Mouse (Mus musculus): ENCODE data around the gene Ccdc162. TPM values are rescaled to one million over a fixed set of nuclear protein-coding genes. Genes with fewer than 3 reads are reported as not detected.

Ccdc162 gene
- polyA plus RNA-seq, 2 experiments from 2014 or later = 0.33 to 1.1 TPM

DNA sequence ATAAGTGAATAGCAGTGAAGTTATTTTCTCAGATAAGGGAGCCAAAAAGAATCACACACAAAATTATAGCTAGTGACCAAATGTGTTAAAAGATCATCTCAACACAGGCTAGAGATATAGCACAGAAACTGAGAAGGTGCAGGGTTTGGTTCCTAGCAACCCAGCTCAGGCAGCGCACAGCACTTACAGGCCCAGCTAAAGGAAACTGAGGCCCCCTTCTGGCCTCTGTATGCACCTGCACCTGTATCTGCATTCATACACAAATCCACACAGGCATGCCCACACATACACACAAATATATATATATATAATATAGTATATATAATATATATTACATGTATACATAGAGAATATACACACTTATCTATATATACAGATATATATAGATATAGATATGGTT, 84.4 kb downstream of the Ccdc162 start:
- ATAC-seq = no peak

DNA sequence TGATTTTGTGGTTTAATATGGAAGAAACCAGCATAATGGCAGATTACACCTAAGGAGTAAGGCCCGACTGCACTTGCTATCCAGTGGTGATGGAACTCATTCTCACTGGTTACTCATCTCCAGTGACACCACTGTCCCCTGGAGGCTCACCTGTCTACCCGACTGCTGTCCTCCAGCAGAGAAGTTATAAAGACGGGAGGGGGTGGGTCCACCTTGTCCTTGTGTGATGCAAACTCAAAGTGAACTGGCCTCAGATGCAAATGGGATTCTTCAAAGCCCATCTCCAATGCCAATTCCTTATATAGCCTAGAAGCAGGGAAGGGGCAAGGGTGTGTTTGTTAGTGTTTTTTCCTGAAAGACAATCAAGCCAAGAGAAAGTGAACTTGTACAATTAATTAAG, 89.4 kb downstream of the Ccdc162 start:
- no peak for ATAC-seq

DNA sequence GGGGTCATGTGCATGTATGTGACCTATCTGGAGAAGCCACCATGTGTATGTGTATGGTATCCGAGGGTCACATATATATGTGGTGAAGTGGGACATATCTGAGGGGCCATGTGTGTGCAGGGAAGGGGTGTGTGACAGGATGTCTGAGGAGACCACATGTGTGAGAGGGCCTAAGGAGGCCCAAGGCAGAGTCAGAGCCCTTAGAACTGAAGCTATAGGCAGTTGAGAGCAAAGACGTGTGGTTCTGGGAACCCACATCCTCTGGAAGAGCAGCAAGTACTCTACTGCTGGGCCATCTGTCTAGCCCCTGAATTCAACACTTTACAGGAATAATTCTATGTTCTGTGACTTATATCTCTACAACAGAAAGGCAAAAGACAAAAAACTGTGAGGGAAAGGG, 96.4 kb downstream of the Ccdc162 start:
- peak; percentile 82 for ATAC-seq

DNA sequence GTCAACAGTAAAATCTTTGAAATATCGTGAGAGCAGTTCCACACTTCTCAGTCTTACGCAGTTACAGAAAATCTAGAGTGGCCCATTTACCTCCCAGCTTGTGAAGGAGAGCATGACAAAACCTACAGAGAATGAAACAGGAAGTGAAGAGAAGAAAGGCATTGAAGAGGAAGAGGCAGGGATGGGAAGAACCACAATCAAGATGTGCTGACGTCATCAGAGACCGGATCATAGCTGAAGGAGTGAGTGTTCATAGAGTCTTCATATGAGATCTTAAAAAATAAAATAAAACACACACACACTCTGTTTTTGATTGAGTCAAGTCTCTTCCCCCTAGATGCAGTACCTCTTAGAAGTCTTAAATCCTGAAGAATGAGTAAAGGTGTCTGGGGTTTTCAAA, 100.9 kb downstream of the Ccdc162 start:
- ATAC-seq = peak; percentile 79

DNA sequence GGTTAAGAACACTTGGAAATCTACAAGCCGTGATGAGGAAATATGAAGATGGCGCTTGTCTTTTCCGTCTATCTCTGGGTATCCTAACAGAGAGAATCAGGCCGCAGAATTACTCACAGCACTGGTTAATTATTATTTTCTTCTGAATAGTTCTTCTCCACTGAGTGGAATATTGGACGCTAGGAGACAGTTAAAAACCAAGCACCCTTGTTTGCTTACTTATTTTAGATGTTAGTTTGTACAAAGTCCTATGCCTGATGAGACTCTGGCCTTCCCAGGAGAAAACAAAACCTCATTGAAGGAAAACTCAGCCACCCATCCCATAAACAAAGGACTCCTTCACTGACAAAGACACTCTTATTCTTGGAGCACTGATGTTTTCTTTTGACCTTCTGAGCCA, 104.5 kb downstream of the Ccdc162 start:
- no peak for ATAC-seq

DNA sequence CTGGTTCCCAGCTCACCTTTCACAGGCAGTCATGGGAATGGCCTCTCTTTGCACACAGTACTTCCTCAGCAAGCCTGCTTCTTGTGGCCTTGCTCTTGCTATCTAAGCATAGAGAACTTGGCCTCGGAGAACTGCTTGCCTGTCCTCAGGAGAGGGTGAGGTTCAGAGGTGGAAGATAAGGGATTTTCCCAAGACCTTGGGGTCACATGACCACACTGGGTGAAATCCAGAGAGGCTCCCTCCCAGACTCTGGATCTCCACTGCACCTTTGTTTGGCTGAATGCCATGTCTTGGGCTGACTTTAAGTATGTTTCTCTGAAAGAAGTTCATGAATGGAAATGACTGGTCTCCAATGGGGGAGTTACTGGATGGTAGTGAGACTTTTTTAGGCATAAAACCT, 107.0 kb downstream of the Ccdc162 start:
- no peak for ATAC-seq

DNA sequence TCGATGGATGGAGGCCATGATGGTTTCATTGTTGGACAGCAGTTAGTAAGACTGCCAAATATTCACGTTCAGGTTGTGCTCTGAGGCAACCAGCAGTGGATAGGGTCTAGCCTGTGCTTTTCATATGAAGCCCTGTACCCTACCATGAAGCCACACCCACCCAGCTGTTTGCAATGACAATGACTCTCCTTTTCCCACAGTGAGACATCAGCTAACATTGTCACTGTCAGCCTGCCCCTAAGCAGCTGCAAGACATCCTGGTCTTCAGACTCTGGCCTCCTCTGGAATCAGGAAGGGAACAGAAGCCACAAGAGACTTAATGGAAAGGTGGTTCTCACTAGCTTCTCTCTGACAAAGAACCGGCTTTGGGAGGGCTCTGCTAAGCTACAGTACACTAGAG, 107.9 kb downstream of the Ccdc162 start:
- ATAC-seq = no peak

DNA sequence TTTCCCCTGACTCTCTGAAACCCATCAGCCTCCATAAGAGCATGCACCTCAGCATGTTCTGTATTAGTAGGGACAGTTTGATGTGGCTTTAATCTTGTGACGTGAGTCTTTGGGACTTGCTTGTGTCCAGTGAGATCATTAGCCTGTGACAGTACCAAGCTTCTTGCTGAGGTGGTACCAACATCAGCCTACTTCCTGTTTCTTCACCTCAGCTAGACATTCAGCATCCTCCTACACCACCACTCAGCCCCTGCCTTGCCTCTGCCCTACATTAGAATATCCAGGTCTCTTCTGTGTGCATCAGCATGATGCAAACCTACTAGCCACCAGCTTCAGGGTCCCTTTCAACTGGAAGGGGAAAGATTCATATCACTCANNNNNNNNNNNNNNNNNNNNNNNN, 113.8 kb downstream of the Ccdc162 start:
- peak; percentile 69 for ATAC-seq

DNA sequence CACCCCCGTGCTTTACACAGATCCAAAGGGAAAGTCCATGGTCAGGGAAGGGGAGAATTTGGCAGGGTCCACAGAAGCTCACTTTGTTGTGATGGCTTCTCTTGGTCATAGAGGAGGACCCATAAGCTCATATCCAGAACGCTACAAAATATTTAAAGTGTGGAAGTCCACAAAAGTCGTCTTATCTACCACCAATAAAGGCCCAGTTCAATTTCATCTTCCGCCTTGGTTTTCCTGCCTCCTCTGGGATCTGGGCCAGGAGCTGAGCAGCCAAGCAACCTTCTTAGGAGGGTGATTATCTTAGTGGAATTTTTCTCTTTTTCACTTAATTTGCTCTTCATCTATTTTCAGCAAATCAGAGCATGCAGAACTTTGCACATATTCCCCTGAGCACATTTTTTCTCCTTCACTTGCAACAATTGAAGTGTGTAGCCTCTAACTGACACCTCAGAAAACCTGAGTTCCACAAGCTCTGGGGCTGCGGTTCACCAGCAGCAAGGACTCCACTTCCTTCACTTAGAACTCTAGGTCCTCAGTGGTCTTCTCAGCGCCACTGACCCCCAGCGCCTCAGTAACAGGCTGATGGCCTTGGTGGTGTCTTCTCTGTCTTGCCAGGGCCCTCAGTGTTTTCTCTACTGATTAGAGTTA, 114.4 kb downstream of the Ccdc162 start:
- ATAC-seq = no peak

DNA sequence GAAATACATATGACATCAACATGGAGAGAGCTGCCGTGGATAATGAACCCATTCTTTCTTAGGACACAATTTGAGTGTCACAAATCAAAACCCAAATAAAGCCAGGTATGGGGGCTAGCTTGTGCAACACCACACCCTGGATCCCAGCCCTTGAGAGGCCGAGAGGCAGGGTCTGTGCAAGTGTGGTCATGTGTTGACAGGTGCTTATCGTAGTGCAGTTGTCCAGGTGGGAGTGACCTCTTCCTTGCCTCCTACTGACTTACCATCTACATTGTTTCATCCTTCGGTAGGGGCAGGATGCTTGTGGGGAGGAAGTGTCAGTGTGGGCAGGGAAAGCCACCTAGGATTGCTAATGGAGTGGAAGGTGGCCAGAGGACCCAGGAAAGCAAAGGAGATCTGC, 115.1 kb downstream of the Ccdc162 start:
- no peak for ATAC-seq

DNA sequence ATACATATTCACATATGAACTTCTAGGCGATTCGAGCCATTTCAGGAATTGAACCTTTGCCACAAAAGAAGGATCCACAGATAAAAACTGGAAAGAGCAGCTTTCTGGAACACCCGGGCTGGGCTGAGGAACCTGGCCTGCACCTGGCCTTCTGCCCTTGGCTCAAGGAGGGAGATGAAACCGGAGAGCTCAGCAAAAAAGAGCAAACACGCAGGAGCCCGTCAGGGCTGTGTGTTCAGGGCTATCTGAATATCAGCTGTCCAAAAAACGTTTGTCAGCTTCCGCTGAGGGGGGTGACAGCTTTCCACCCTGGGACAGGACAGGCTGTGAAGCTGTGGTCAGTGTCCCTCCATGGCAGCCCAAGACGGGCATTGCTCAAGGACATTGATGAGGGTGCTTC, 117.4 kb downstream of the Ccdc162 start:
- no peak for ATAC-seq

DNA sequence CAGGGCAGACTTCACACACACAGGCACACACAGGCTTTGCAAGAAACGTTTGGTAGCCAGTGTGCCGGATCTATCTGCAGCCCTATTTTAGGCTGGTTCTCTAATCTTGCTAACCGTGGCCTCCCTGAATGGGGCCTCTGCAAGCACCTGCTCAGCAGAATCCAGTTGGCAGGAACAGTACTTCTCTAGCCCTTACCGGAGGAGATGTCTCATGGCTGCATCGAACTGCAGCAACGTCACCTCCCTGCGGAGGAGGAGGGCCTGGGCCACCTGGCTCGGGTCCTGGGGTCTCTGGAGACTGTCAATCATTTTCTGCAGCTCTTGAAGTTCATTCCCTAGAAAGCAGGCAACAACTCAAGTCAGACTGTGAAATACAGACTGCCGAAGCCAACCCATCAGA, 118.2 kb downstream of the Ccdc162 start:
- ATAC-seq = no peak

DNA sequence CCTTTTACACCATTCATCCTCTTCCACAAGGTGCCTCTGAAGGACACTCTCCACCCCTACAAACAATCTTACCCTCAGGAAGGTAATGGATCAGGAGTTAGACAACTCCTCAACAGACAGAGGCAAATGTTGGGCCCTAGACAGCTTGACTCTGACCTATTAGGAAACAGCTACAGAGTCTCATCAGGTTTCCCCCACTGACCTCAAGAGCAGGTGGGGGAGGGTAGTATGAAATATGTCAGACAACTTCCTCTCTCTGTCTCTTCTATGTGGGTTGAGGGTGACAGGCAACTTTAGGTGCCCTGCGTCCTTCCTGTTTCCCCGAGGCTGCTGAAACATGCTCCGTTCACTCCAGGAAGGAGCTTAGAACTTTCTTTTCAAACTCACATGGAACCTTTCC, 120.9 kb downstream of the Ccdc162 start:
- peak; percentile 99 for ATAC-seq

DNA sequence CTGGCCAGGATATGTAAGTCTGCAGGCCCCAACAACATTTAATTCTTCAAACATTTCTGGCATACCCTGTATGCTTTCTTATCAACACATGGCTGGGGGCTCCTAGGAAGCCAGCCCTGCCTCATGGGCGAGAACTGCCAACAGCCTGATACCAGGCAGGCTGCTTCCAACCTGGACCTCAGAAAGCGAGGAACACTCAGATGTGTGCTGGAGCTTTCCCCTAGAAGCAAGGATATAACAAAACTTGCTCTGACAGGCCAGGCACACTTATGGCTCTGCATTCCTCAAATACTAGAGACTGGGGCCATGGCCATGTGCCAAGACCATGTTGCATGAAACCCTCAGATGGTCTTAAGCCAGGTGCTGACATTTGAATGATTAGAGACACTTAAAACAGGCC, 121.5 kb downstream of the Ccdc162 start:
- no peak for ATAC-seq

DNA sequence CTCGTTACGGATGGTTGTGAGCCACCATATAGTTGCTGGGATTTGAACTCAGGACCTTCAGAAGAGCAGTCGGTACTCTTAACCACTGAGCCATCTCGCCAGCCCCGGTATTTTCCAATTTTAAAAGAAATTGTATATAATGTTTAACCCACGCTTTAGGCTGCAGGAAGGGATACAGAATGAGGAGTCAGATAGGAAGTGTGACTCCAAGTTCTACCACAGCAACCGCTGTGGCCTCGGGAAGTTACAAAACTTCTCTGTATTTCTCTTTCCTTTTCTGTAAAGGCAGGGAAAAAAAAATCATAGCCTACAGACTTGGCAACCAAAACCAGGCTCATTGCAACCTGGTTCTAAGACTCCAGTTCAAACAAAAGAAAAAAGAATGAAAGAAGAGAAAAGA, 122.0 kb downstream of the Ccdc162 start:
- no peak for ATAC-seq

DNA sequence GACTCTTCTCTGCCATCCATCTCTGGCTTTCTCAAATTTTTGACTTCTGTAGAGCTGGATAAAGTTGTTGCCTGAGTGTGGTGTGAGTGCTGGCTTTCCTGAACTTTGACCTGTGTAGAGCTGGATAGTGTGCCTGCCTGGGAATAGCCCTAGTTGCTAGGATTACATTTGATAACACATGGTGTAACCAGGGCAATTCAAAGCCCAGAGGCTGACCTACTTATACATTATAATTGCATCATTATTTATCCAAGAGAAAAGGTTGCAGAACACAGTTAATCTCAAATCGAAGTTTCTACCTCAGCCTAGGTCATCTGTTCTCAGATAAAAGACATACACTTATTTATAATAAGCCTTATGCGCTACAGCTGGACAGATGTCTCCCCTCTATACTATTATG, 127.8 kb downstream of the Ccdc162 start:
- no peak for ATAC-seq

DNA sequence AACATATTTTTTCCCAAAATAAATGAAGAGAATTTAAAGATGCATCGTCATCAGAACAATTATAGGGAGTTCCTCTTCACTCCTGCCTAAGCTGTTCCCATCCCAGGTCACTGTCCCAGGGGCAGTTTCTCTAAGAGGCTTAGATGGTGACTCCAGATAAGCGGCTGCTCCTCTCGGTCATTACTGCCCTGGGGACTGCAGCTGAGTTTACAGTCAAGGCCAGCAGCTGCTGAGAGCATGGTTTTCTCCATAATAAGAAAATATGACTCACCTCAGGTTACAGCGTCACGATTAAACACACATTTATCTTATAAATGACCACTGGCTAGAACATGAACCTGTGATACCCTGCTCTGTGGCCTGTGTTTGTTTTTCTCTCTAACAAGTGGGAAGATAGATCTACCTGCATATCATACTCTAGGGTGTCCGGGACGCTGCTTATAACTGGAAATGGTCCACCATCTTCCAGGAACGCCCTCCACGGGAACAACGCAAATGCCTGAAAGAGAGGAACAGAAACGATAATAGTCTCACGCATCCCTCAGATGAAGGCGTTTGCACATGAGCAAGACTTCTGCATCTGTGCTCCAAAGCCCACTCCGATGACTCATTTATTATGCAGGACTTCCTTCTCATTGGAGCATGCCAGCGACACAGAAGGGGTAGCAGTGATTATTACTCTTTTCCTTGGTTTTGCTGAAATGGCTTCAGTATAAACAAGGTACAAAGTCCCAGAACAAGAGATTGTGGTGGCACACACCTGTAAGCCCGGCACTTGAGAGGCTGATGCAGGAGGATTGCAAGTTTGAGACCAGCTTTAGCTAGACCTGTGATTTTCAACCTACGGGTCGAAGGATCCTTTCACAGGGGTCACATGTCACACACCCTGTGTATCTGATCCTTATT, 129.2 kb downstream of the Ccdc162 start:
- no peak for ATAC-seq

DNA sequence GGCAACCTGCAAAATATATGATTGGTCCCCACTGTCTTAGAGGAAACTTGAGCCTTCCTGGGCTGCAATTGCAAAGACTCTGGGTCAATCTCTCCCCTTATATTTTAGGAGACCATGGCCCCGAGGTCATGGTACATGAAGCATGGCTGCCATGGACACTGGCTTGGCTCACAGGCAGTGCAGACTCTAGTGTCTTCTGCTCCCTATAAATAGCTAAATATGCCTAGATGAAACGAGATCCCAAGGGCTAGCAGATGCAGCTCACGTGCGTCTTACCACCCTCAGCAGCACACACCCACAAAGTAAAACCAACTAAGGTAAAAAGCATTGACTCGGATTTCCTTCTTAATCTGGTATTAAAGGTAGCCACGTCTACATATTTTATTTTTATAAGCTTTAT, 133.1 kb downstream of the Ccdc162 start:
- no peak for ATAC-seq

DNA sequence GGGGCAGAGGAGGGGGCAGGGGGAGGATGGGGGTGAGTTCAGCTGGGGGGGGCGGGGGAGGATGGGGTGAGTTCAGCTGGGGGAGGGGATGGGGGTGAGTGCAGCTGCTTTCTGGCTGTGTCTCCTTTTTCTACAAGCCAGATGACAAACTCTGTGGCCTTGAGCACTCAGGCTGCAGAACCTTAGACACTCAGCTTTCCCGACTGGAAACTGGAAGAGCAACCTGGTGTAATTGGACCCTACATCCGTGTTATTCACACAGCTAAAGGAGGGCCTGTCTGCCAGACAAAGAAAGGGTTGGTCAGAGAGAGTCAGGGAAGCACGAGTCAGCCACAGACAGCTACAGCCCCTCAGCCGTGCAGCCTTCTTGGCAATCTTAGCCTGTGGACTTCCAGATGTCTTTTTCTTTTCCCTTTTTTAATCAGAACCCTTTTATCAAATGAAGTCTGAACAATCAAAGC, 133.5 kb downstream of the Ccdc162 start:
- no peak for ATAC-seq

DNA sequence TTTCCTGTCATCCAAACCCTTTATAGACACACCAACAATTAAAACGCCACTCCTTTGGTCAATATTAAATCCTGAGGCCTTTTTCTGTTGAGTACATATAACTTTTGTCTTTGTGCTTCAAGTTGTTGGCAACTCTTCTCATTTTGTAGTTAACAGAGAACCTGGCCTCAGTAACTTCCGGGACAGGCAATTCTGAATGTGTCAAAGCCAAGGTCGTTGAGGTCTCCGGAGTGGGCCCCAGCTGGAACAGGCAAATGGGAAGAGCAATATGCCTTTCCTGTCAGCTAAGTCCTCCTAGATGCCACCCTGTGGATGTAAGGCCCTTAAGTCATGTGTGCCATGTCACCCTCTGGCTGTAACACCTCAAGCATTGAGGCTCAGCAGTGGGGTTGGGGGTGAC, 136.0 kb downstream of the Ccdc162 start:
- no peak for ATAC-seq

DNA sequence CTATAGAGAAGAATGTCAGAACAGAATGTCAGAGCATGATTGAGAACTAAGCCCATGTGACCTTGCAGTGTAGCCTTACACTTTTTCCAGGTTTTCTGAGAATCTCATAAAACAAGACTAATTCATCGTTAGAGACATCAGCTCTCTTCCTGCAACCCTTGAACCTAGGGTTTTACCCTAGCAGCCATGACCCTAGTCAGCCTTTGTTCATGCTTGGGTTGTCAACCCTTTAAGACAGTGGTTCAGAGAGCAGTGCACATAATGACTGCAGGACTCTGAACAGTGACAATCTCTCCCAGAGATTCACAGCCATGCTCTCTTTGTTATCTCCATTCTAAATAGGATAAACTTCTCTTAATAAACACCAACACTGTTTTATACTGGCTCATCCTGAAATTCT, 137.9 kb downstream of the Ccdc162 start:
- no peak for ATAC-seq

DNA sequence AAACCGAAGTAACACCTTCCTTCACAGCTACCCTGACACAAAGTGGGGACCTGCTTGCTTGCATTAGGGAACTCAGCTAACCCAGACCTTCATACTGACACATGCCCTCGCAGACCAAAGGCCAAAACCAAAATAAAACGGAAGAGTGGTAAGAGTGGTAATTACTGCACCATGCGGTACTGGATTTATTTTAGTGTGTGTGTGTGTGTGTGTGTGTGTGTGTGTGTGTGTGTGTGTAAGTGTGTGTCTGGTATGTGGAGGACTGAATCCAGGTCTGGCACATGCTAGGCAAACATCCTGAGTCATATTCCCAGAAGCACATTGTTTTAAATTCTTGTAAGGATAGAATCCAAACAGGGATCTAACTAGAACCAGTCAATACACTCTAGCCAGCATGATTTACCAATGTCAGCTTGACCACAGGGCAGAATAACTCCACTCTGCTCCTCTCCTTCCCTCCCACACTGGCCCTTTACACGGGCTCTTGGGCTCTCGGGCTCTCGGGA, 140.1 kb downstream of the Ccdc162 start:
- no peak for ATAC-seq

DNA sequence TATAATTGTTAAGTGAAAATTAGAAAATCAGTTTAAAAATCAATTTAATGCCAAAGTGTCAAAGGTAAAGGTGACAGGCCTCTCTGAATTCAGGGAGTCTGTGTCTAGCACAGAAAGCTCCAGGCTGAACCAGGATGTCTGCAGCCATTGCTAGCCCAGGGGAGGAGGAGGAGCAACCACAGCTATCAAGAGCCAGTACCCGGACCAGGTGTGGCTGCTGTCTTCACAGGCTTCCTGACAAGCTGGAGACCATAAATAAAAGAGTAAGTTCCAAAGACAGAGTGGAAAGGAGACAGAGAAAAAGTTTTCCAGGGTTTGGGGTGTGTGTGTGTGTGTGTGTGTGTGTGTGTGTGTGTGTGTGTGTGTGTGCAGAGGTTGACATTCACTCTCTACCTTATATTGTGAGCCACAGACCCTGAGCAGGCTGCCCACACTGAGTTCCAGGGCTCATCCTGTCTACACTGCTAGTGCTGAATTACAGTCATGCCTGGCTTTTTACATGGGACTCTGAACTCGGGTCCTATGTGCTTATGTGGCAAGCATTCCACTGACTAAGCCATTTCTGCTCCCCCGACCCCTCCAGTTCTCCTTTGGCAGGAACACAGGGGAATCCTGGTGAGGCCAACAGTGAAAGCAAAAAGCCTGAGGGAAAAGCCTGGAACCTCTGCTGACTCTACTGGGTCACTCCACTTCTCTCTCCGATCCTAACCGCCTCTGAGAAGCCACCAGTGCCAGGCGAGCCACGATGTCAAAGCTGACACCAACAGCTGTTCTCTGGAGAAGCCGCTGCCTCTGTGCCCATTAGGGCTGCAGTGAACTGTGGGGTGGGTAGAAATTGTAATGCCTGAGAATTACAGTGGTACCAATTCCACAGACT, 140.7 kb downstream of the Ccdc162 start:
- no peak for ATAC-seq
